8 mouse cellular contexts compared by ENCODE assay signal in the genomic region with DNA sequence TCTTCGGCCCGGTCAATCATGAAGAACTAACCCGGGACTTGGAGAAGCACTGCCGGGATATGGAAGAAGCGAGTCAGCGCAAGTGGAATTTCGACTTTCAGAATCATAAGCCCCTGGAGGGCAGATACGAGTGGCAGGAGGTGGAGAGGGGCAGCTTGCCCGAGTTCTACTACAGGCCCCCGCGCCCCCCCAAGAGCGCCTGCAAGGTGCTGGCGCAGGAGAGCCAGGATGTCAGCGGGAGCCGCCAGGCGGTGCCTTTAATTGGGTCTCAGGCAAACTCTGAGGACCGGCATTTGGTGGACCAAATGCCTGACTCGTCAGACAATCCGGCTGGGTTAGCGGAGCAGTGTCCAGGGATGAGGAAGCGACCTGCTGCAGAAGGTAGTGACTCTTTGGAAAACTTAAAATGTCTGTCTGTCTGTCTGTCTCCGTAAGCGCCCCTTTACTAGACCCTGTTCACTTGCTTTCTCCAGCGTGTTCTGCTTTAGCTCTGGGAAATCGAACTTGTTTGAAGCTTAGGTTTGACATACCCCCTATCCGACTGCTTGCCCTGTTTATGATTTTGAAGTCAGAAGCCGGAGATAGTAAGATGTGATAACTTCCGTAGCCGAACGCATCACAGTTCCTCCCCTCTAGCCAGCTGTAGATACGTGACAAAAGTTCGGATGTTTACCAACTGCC. TPM values are rescaled to one million over a fixed set of nuclear protein-coding genes. Genes with fewer than 3 reads are reported as not detected.
A peak's percentile ranks its signal among the peaks of the same experiment; 100 is the strongest.
DNase-seq lines count a peak whose midpoint lies in the region; ATAC-seq lines count a peak whose summit lies in the region.

No protein-coding gene starts in this region.

- peaks cover 35% of the 10 kb centered on the region for H3K4me1 ChIP-seq in hindbrain, embryonic 15.5 days (replicated peaks)
- peaks cover 48% of the 10 kb centered on the region for H3K4me1 ChIP-seq in megakaryocyte, embryonic 14.5 days

- peak overlapping the region; percentile 91 for H3K4me3 ChIP-seq in hindbrain, embryonic 15.5 days
- peak overlapping the region; percentile 96 for H3K4me3 ChIP-seq in megakaryocyte, embryonic 14.5 days (replicated peaks)

- no peaks in the 10 kb centered on the region for H3K27me3 ChIP-seq in hindbrain, embryonic 15.5 days
- no peaks in the 10 kb centered on the region for H3K27me3 ChIP-seq in megakaryocyte, embryonic 14.5 days (replicated peaks)

- H3K4me2 ChIP-seq in hindbrain, embryonic 15.5 days: peak overlapping the region; percentile 82

- no peak for ATAC-seq in hindbrain, embryonic 15.5 days (ENCODE audit: low FRiP score, low read depth)

- peak overlapping the region; percentile 85 for H3K9ac ChIP-seq in hindbrain, embryonic 15.5 days

- H3K27ac ChIP-seq in hindbrain, embryonic 15.5 days (replicated peaks): peak overlapping the region; percentile 97

- no peaks in the 10 kb centered on the region for H3K36me3 ChIP-seq in hindbrain, embryonic 15.5 days
- peaks cover 30% of the 10 kb centered on the region for H3K36me3 ChIP-seq in megakaryocyte, embryonic 14.5 days (replicated peaks; ENCODE audit: low read length)

- intact Hi-C loops in heart, postnatal 25 days (cut with DNase I): loop anchor here (5.0 kb wide), 1 partner anchor 129 kb away; a partner anchor contains a TSS
- intact Hi-C loops in left cerebral cortex, postnatal 36 days (cut with DNase I): loop anchor here (2.0 kb wide), 1 partner anchor 34 kb away; no protein-coding TSS in a partner anchor

- WGBS in hindbrain, embryonic 15.5 days: under 1% methylated on average over 32 of the region's 32 CpGs

- no peaks in the 10 kb centered on the region for H3K9me3 ChIP-seq in hindbrain, embryonic 15.5 days
- no peaks in the 10 kb centered on the region for H3K9me3 ChIP-seq in megakaryocyte, embryonic 14.5 days

- peak; percentile 97 for DNase-seq in heart, adult 11 months
- DNase-seq in heart, postnatal 25 days (ENCODE audit: low spot score): no peak
- peak; percentile 87 for DNase-seq in cerebellum, adult 9-10 months
- peak; percentile 29 for DNase-seq in forelimb bud, embryonic 11.5 days (ENCODE audit: low read depth, low spot score)
- peak; percentile 54 to 64 for DNase-seq in left cerebral cortex, postnatal 36 days (ENCODE audit: low spot score in 2 of 2)
- peak; percentile 40 for DNase-seq in right cerebral cortex, postnatal 4 days

RNA-seq across cellular contexts. Expression of a gene that starts 1.0 kb away (rescaled TPM):
- 10 to 100 TPM; 40.3 to 49.5 TPM for total RNA-seq in heart, postnatal 25 days (2021)
- polyA plus RNA-seq in hindbrain, embryonic 15.5 days (2015; fragmentation: Nextera tagmentation; extraction: Ambion mirVana): 17.0 and 21.8 TPM in 2 replicates
- 10 to 100 TPM; 41.5 to 46.0 TPM for total RNA-seq in left cerebral cortex, postnatal 36 days (2021)
- 15.1 and 19.6 TPM in 2 replicates for polyA plus RNA-seq in megakaryocyte, embryonic 14.5 days (2012; ENCODE audit: insufficient read depth, low replicate concordance)

RNA-seq across cellular contexts. Expression of a gene that starts 22.8 kb away (rescaled TPM):
- total RNA-seq in heart, postnatal 25 days (2021): 1 to 10 TPM; 3.3 to 5.1 TPM
- 34.3 and 34.5 TPM in 2 replicates for polyA plus RNA-seq in hindbrain, embryonic 15.5 days (2015; fragmentation: Nextera tagmentation; extraction: Ambion mirVana)
- total RNA-seq in left cerebral cortex, postnatal 36 days (2021): 10 to 100 TPM; 20.2 to 24.9 TPM
- polyA plus RNA-seq in megakaryocyte, embryonic 14.5 days (2012; ENCODE audit: insufficient read depth, low replicate concordance): 0.62 TPM in 1 of 2 replicates, not detected in the other
